Mouse (Mus musculus) lung, postnatal 4 days (tissue): ENCODE data around the gene Fam49a.

Source experiments
- DNase-seq, 2 experiments: peaks; one replicate each; pipeline ENCODE4 v3.0.0; 2021

The Fam49a gene

DNA sequence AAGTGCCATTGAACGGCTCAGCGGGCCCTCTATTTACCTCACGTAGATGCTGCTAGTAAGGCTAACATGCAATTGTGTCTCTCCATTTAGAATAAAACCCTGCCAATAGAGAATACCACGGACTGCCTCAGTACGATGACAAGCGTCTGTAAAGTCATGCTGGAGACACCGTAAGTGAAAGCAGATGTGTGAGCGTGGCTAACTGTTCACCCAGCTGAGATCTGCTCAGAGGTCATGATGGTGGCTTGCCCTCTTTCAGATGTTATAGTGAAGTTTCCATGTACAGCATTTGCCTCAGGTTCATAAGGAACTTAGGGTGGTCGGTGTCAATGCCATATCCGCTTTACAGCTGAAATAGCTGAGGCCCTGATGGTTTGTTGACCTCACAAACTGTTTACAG, 100.4 kb downstream of the Fam49a start:
- no peak for DNase-seq

DNA sequence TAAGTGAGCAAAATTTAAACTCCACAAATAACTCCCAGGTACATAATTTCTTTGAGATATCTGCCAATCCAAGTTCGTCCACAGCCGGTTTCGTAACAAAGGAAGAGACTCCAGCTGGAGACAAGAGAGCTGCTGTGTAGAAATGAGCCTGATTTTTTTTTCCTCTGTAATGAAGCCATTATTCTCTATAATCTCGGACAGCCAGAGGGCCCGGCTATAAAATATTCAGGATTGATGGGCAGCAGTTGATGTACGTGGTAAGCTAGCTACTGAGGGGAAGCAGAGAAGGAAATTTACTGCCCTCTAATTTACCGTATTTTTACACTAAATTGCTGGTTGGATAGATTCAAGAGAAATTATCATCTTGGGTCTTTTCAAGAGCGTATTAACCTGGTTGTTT, 102.3 kb downstream of the Fam49a start:
- DNase-seq = no peak

- no peak for DNase-seq
Measured at GRCm38 (mm10) chr12:12367423-12367822, 105.5 kb downstream of the Fam49a start.

DNA sequence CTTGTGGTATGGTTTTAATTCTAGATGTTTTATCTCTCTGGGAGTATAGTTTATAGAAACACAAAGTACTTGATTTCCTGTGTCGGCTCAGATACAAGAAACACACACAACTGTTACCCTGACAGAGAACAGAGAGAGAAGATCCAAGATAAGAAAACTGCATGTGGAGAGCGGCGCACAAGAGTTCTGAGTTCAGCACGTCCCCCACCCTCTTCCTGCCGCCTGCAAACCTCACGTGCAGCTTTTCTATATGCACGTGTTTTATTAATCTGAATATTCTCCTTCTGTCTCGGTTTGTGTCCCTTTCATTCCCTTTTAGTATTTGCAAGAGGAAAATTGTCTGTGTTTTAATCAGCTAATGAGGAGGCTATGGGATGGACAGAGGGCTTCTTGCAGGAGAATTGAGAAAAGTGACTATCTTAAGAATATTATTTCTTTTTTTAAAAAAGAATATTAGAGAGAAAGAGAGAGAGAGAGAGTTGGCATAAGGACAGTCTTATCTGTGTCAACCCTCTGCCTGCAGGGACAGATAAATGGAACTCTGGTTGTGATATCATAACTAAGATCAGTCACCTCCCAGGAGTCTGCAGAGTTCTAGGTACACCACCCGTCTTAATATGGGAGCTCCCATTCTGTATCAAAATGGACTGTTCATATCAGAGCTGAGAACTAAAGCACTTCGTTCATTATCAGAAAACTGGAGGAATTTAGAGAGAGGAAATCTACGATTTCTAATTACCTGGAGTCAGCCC, 111.3 kb downstream of the Fam49a start:
- peak in 1 of 2 experiments; percentile 30 for DNase-seq

DNA sequence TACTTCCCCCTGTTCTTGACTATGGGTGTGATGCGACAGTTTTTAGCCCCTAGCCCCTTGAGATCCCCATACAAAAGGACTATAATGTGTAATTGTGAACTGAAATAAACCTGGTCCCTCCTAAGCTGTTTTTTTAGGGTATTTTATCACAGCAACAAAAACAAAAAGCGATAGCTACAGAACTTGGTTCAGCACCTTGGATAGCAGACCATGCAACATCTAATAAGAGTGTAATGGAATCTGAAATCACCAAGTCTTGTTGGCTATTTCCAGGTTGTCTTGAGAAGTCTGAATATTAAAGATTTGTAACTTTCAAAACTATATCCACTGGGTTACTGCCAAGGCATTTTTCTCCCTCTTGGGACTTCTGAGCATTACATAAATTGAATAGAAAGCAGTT, 117.1 kb downstream of the Fam49a start:
- no peak for DNase-seq

DNA sequence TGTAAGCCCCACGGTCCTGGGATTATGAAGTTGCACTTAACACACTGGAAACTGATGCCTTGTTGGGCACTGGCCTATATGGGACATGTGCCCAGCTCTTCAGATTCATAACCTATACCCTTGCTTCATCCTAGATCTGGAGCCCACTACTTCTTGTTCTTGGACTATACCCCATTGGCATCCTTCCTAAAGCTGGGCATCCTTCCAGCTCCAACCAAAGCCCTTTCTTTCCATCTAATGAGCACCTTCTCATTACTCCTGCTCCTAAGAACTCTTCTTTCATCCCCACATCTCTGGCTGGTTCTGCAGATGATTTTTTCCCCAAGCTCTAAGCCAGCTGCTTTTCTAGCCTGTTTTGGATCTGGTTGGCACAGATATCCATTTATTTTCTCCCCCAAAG, 127.3 kb downstream of the Fam49a start:
- no peak for DNase-seq

GRCm38 (mm10) chr12:12396224-12396623, 134.3 kb downstream of the Fam49a start:
- DNase-seq = peak; percentile 28 to 67

- peak; percentile 51 to 72 for DNase-seq
Measured at GRCm38 (mm10) chr12:12401051-12401465, 139.1 kb downstream of the Fam49a start.

- DNase-seq = peak in 1 of 2 experiments; percentile 21
Measured at GRCm38 (mm10) chr12:12401504-12401903, 139.6 kb downstream of the Fam49a start.

- no peak for DNase-seq
Measured at GRCm38 (mm10) chr12:12405491-12406110, 143.7 kb downstream of the Fam49a start.

DNA sequence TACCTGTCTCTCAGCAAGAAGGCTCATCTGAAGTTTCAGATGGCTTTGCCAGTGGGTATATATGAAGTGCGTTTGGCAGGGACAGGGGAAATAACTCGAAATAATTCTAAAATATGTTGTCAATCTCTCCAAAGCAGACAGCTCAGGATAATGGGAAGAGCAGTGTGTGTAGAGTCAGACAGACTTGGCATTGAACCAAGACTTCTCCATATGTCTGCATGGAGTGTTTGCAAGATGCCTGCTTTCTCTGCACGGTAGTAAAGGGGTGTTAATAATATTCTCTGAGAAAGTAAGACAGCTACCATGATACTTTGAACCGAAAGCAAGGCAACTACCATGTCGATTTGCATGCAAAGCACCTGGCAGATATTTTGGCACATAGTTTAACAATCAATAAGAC, 147.1 kb downstream of the Fam49a start:
- no peak for DNase-seq

DNA sequence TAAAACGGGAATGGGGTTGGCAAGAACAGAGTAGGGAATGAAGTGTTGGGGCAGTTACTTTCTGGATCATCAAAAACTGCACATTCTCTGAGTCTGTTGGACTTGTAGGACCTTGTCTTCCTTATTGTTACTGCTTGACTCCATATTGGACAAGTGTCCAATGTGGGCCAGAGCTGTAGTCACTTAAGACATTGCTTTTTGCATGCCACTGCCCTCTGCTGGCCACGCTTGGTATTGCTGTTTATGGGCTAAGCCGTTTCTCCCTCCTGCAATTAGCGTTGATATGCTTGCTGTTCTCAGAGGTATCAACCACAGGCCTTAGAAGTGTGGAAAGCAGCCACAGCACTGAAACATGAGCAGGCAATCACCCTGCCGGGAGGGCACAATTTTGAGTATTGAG, 150.7 kb downstream of the Fam49a start:
- peak; percentile 71 to 86 for DNase-seq

GRCm38 (mm10) chr12:12420423-12420822, 158.5 kb downstream of the Fam49a start:
- no peak for DNase-seq

GRCm38 (mm10) chr12:12420841-12421579, 159.1 kb downstream of the Fam49a start:
- peak; percentile 88 to 90 for DNase-seq

GRCm38 (mm10) chr12:12421580-12421878, 159.6 kb downstream of the Fam49a start:
- DNase-seq = no peak

GRCm38 (mm10) chr12:12425188-12425587, 163.2 kb downstream of the Fam49a start:
- no peak for DNase-seq

DNA sequence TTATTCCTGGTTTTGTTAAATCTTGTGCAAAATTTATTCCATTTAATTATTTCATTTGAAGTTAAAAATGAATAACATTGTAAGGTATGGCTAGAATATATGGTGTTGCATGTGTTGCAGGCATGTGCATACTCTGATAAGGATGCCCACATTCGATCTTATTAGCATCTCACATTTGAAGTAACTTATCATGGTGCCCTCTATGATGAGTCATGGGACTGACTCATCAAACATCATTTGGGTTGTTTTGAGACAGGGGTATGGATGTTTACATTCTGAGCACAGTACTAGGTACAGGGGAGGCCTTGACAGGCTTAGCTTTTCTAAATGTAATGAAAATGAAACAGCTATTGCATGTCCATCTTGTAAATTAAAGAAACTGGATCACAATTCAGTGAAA, 165.3 kb downstream of the Fam49a start:
- DNase-seq = no peak

DNA sequence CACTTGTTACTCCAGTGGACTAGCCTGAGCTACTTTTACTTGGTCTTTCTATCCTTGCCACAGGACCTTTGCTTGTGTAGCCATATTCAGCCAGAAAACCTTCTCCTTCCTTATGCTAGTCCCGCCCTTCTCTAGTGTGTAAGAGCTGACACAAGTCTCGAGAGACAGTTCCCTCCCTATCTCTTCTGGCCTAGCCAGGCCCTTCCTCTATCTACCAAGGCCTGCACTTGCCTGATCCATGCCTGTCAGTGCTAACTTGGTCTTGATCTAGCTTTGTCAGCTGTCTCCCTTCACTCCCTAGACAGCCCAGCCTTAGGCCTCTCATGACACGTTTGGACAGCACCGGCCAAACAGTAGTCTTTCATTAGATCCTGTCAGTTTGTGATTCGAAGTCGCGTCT, 166.9 kb downstream of the Fam49a start:
- DNase-seq = no peak
